Mouse (Mus musculus) forebrain, embryonic 16.5 days (tissue): ENCODE measurements at regions not wholly inside any gene's neighbourhood (a gene's known extent, or its start where the extent isn't known, plus 50 kb on each side); places are given as distances from the start of the nearest gene placed in this dataset.

ENCODE experiments used
- ATAC-seq: fragments of 200-750 bp; cut with Nextera tagmentation; 2 replicates; pipeline ENCODE4 v1.8.0; 2017; ENCODE audit warnings: mild to moderate bottlenecking, moderate library complexity
- H3K27ac ChIP-seq: fragments of 300-500 bp; sonication (generic); 2 replicates; pipeline ENCODE4 v1.5.1; 2014; ENCODE audit warnings: low read length, control low read depth
- H3K27me3 ChIP-seq: fragments of 300-500 bp; sonication (generic); replicated peaks from 2 replicates; pipeline ENCODE4 v1.6.1; 2014; ENCODE audit warnings: low read length; ENCODE audit not compliant: control insufficient read depth, insufficient read depth
- H3K36me3 ChIP-seq: fragments of 300-500 bp; sonication (generic); 2 replicates; pipeline ENCODE4 v1.6.1; 2014; ENCODE audit not compliant: control insufficient read depth, insufficient read depth
- H3K4me1 ChIP-seq: fragments of 300-500 bp; sonication (generic); replicated peaks from 2 replicates; pipeline ENCODE4 v1.6.1; 2014; ENCODE audit warnings: low read length; ENCODE audit not compliant: control insufficient read depth, insufficient read depth
- H3K4me2 ChIP-seq: fragments of 300-500 bp; sonication (generic); 2 replicates; pipeline ENCODE4 v1.6.1; 2014; ENCODE audit warnings: mild to moderate bottlenecking, low read length, control low read depth
- H3K4me3 ChIP-seq: fragments of 300-500 bp; sonication (generic); replicated peaks from 2 replicates; pipeline ENCODE4 v1.5.1; 2014; ENCODE audit warnings: mild to moderate bottlenecking, low read length, control low read depth
- H3K9ac ChIP-seq: fragments of 300-500 bp; sonication (generic); replicated peaks from 2 replicates; pipeline ENCODE4 v1.6.1; 2014; ENCODE audit warnings: low read depth, low read length, control low read depth
- H3K9me3 ChIP-seq: fragments of 300-500 bp; sonication (generic); 2 replicates; pipeline ENCODE4 v1.6.1; 2016; ENCODE audit warnings: low read length; ENCODE audit not compliant: control insufficient read depth
- WGBS: fragments of 180-500 bp; shearing (Covaris S2); extraction: QIAGEN DNeasy Blood & Tissue Kit; methylation state at CpG from one replicate; pipeline ENCODE4 v1.1.7; 2014; 5-methylcytosine and 5-hydroxymethylcytosine counted together

DNA sequence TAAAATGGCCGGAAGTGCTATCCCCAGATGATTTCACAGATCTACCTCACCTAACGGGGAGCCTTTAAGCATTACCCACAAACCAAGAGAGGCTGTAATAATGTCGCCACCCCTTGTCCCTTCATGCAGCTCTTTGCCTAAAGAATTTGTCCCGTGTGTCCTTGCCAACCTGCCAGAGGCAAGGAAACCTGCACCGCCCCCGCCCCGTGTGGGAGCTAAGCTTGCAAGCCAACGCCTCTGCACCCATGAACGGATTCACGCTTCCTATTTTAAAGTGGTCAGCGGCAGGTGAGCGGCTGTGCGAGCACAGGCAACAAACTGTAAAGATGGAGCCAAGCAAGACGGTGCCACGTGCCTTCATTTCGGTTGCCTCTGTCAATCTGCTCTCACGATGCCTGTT, 63.1 kb downstream of the Gm11011 start:
- Histone ChIP-seq H3K27me3 (no peaks in the 10 kb centered on the region), H3K9me3 (no peaks in the 10 kb centered on the region), H3K36me3 (no peaks in the 10 kb centered on the region), H3K4me2 (no peak overlapping the region), H3K9ac (no peak overlapping the region), H3K27ac (no peak overlapping the region), H3K4me3 (no peak overlapping the region), H3K4me1 (no peaks in the 10 kb centered on the region)
- ATAC-seq, result no peak
- 77% methylated on average over 17 of the region's 17 CpGs for WGBS

DNA sequence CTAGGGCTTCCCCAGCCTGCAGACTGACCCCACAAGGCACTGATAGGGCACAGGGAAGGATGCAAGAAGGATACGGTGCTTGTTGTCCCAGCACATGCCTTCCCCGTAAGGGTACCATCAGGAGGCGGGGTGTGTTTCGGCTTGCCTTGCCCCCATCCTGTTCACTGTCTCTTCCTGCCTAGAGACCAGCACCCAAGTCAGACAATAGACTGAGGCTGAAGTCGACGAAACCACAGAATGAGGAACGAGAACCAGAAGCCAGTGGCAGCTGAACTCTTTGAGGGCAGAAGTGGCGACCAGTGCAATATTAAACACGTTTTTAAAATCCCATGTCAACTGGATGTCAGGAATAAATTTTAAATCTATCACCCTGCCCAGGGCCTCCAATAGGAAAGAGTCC, 67.6 kb downstream of the Gm11011 start:
- H3K27me3 ChIP-seq, result no peaks in the 10 kb centered on the region
- ATAC-seq, result no peak
- H3K9ac ChIP-seq, result no peak overlapping the region
- WGBS, result 84% methylated on average over 9 of the region's 9 CpGs
- no peak overlapping the region for H3K4me2 ChIP-seq
- H3K4me1 ChIP-seq, result no peaks in the 10 kb centered on the region
- no peak overlapping the region for H3K4me3 ChIP-seq
- no peaks in the 10 kb centered on the region for H3K9me3 ChIP-seq
- no peaks in the 10 kb centered on the region for H3K36me3 ChIP-seq
- H3K27ac ChIP-seq, result no peak overlapping the region

DNA sequence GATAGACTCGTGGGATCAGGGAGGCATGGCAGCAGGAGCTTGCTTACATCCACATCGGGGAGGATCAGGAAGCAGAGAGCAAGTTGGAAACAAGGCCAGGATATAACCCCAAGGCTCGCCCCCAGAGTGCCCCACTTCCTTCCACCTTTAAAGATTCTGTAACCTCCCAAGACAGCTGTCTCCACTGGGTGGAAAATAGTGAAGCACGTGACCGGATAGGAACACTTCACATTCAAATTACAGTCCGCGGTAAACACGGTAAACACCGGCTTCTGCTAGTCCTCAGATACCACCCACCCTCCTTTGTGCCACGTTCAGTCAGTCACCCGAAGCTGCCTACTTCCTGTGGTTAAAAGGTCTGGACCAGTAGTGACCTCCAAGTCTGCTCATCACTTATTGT, 72.2 kb downstream of the Gm11011 start:
- H3K9ac ChIP-seq, result no peak overlapping the region
- no peaks in the 10 kb centered on the region for H3K36me3 ChIP-seq
- H3K4me2 ChIP-seq, result no peak overlapping the region
- WGBS, result 76% methylated on average over 11 of the region's 11 CpGs
- H3K9me3 ChIP-seq, result no peaks in the 10 kb centered on the region
- no peaks in the 10 kb centered on the region for H3K4me1 ChIP-seq
- H3K4me3 ChIP-seq, result no peak overlapping the region
- H3K27me3 ChIP-seq, result no peaks in the 10 kb centered on the region
- ATAC-seq, result no peak
- H3K27ac ChIP-seq, result no peak overlapping the region

DNA sequence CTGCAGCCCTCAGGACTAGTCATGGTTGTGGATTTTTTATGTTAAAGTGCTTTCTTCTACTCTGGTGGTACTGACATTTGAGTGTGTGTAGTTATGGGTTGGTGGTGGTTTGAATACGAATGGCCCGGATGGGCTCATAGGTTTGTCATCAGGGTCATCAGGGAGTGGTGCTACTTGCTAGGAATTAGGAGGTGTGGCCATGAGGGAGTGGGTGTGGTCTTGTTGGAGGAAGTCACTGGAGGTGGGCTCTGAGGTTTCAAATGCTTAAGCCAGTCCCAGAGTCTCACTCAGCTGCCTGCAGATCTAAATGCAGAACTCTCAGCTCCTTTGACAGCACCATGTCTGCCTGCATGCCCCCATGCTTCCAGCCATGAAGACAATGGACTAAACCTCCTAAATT, 76.8 kb downstream of the Gm11011 start:
- 98% methylated on average over 2 of the region's 2 CpGs for WGBS
- Histone ChIP-seq H3K36me3 (no peaks in the 10 kb centered on the region), H3K27ac (no peak overlapping the region), H3K9ac (no peak overlapping the region), H3K9me3 (no peaks in the 10 kb centered on the region), H3K27me3 (no peaks in the 10 kb centered on the region), H3K4me3 (no peak overlapping the region), H3K4me2 (no peak overlapping the region), H3K4me1 (no peaks in the 10 kb centered on the region)
- ATAC-seq, result no peak

DNA sequence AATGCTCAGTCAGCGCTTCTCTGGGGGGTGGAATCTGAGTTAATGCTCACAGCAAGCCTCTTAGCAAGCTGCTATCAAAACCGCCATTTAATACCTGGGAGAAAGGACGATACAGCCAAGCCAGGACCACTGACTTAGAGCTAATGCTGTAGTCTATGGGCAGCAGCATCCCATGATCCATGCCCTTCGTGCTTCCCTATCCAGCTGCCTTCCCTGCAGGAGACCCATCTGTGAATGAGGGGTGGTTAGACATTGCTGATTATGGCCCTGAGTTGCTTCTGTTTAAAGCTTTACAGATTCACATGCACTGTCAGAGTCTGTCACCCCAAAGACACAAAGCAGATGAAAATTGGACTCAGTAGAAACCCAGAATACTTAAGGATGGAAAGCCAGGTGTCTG, 78.1 kb downstream of the Gm11011 start:
- no peak for ATAC-seq
- 82% methylated on average over 4 of the region's 4 CpGs for WGBS
- no peak overlapping the region for H3K9ac ChIP-seq
- H3K36me3 ChIP-seq, result no peaks in the 10 kb centered on the region
- no peaks in the 10 kb centered on the region for H3K27me3 ChIP-seq
- H3K4me1 ChIP-seq, result no peaks in the 10 kb centered on the region
- no peak overlapping the region for H3K4me2 ChIP-seq
- no peak overlapping the region for H3K27ac ChIP-seq
- H3K4me3 ChIP-seq, result no peak overlapping the region
- H3K9me3 ChIP-seq, result no peaks in the 10 kb centered on the region

DNA sequence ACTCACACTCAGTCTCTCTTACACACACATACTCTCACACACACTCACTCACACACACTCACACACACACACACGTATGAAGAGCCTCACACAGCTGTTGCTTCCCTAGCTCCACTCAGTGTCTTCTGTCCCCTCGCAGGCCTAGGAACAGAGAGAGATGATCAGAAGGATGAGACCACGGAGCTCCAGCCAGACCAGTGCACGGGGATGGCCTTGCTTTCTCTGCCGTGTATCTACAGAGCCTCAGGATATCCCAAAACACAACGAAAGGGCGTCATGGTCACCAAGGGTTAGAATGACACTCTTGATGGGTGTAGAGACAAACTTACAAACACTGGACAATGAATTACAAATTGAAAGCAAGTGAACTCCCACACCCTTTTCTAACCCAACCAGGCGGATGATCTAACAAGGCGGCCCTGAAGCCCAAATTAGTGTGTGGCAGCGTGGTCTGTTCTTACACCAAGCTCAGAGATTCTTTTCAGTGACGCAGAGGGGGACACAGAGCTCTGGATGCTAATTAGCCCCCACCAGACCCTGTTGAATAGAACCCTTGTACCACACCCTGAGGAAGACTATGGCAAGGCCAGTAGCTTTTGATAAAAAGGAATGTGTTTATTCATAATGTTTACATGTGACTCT, 83.0 kb downstream of the Gm11011 start:
- no peak overlapping the region for H3K9ac ChIP-seq
- H3K4me2 ChIP-seq, result no peak overlapping the region
- WGBS, result 31% methylated on average over 11 of the region's 11 CpGs
- no peaks in the 10 kb centered on the region for H3K36me3 ChIP-seq
- no peaks in the 10 kb centered on the region for H3K27me3 ChIP-seq
- no peak overlapping the region for H3K4me3 ChIP-seq
- 0 out of 2 replicates have a peak, but pooled peaks cover 2% of the 10 kb centered on the region for H3K4me1 ChIP-seq
- H3K27ac ChIP-seq, result no peak overlapping the region
- ATAC-seq, result no peak
- H3K9me3 ChIP-seq, result no peaks in the 10 kb centered on the region

DNA sequence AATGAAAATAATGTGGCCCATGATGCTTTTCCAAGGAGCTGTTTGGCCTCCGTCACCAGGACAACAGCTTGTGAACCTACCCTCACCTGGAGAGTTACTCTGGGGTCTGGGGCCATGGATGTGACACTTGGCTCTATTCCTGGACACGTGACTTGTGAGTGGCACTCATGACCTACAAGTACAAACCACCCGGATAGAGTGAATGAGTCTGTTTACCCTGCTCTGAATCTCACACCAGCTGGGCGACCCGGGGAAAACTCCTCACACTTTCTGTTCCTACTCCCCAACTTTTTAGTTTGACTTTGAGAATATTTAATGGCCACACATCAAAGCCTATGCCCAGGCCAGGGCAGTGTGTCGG, 84.0 kb downstream of the Gm11011 start:
- Histone ChIP-seq H3K36me3 (no peaks in the 10 kb centered on the region), H3K27ac (no peak overlapping the region), H3K4me1 (0 out of 2 replicates have a peak, but pooled peaks cover 2% of the 10 kb centered on the region), H3K4me3 (no peak overlapping the region), H3K9ac (no peak overlapping the region), H3K9me3 (no peaks in the 10 kb centered on the region), H3K4me2 (no peak overlapping the region), H3K27me3 (no peaks in the 10 kb centered on the region)
- no peak for ATAC-seq
- WGBS, result 67% methylated on average over 6 of the region's 6 CpGs

DNA sequence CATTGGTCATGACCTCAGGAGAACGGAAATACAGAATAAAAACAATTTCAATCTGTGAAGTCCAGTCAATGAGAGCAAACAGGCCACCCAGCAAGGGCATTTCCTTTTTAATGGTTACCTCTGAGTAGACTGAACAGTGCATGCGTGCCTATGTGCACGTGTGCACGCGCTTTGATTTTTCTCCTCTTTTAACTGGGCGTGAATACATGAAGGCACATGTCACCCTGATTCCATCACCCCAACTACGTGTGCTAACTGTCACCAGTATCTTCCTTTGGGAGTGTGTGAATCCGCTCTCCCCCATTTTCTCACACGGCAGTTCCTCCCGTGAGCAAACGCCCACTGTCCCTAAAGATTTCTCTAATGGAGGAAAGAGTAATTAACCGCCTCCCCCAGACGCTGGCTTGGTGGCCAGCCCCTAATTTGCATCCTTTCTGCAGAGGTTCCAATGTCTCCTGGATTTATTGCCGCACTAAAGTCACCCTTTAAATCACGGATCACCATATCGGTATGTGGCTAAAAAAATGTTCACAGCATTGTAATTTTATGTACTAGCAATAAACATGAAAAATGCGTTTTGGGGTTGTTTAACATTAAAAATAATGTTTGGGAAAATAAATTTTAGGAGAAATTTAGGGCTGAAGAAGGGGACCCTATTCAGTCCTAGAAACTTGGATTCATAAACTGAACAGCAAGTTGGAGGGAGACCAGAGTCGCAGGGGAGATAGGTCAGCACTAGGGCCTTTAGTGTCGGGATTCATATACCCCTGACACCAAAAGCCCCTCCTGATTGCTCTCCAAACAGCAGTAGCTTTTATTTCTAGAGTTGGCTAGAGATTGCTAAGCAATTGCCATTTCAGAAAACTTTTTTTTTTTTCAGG, 84.6 kb downstream of the Gm11011 start:
- Histone ChIP-seq H3K4me1 (0 out of 2 replicates have a peak, but pooled peaks cover 2% of the 10 kb centered on the region), H3K36me3 (no peaks in the 10 kb centered on the region), H3K9me3 (no peaks in the 10 kb centered on the region), H3K27ac (no peak overlapping the region), H3K9ac (no peak overlapping the region), H3K4me2 (no peak overlapping the region), H3K4me3 (no peak overlapping the region), H3K27me3 (no peaks in the 10 kb centered on the region)
- WGBS, result 49% methylated on average over 19 of the region's 19 CpGs
- ATAC-seq, result no peak

DNA sequence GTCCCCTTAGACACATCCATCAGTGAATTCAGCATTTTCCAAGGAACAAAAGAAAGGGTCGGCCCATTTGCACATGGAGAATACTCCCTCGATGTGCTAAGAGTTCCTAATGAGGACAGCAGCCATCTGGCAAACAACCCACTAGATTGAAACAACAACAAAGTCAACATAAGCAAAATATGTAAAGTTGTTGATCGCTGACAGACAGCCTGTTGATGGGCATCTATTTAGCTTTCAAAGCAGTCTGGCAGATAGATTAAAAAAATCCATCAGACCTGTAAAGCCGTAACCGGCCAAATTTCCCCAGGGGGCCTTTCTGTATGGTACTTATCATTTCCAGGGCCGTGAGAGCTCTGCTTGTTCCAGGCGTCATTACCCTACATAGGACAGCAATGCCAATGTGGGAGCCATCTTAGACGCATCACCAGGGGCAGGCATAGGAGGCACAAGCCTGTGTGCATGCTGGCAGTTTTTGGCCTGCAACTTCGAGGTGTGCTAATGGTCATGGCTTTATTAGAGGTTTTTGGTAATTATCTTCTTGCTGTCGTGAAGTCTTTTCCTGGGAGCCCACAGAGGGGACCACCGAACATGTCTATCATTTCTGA, 85.7 kb downstream of the Gm11011 start:
- 0 out of 2 replicates have a peak, but pooled peaks have one; percentile 49 for ATAC-seq
- no peaks in the 10 kb centered on the region for H3K27me3 ChIP-seq
- H3K27ac ChIP-seq, result no peak overlapping the region
- H3K36me3 ChIP-seq, result no peaks in the 10 kb centered on the region
- no peak overlapping the region for H3K9ac ChIP-seq
- H3K4me2 ChIP-seq, result no peak overlapping the region
- 47% methylated on average over 11 of the region's 11 CpGs for WGBS
- 0 out of 2 replicates have a peak, but pooled peaks cover 2% of the 10 kb centered on the region for H3K4me1 ChIP-seq
- H3K9me3 ChIP-seq, result no peaks in the 10 kb centered on the region
- H3K4me3 ChIP-seq, result no peak overlapping the region
